Mouse (Mus musculus) lung, adult 2 months (tissue): Measurements from ENCODE around the gene Tsr3. TPM values are rescaled to one million over a fixed set of nuclear protein-coding genes. Genes with fewer than 3 reads are reported as not detected.

Experiments
- DNase-seq: peaks from one replicate; pipeline ENCODE4 v3.0.0; 2022
- H3K4me1 ChIP-seq: fragments of 200-500 bp; 2 replicates; pipeline ENCODE4 v1.6.1; 2011; ENCODE audit warnings: low read length; ENCODE audit not compliant: control insufficient read depth, insufficient read depth
- H3K4me3 ChIP-seq: fragments of 200-500 bp; replicated peaks from 2 replicates; pipeline ENCODE3; 2011; ENCODE audit warnings: low read depth, mild to moderate bottlenecking, control low read depth, low read length; ENCODE audit errors: extremely low read depth
- CTCF ChIP-seq: fragments of 200-500 bp; IDR thresholded peaks from 2 replicates; pipeline ENCODE4 v1.5.1; 2011; ENCODE audit warnings: mild to moderate bottlenecking, low read length, control low read depth; ENCODE audit not compliant: insufficient read depth
- POLR2A ChIP-seq: fragments of 200-500 bp; IDR thresholded peaks from 2 replicates; pipeline ENCODE4 v1.6.1; 2011; ENCODE audit warnings: low read depth, mild to moderate bottlenecking, control low read depth, low read length, borderline replicate concordance; ENCODE audit errors: extremely low read depth
- WGBS: fragments of 180-500 bp; shearing (Covaris S2); methylation state at CpG from one replicate; pipeline ENCODE4 v1.1.7; 2018; 5-methylcytosine and 5-hydroxymethylcytosine counted together
- polyA plus RNA-seq: library from polyadenylated mRNA; depleted of rRNA; stranded (reverse); fragments of >200 nt; gene quantifications from 2 replicates; pipeline ENCODE4 v1.2.3, GENCODE M21; 2012

Tsr3 gene
- polyA plus RNA-seq, 1 experiment, result 16.9 TPM

DNA sequence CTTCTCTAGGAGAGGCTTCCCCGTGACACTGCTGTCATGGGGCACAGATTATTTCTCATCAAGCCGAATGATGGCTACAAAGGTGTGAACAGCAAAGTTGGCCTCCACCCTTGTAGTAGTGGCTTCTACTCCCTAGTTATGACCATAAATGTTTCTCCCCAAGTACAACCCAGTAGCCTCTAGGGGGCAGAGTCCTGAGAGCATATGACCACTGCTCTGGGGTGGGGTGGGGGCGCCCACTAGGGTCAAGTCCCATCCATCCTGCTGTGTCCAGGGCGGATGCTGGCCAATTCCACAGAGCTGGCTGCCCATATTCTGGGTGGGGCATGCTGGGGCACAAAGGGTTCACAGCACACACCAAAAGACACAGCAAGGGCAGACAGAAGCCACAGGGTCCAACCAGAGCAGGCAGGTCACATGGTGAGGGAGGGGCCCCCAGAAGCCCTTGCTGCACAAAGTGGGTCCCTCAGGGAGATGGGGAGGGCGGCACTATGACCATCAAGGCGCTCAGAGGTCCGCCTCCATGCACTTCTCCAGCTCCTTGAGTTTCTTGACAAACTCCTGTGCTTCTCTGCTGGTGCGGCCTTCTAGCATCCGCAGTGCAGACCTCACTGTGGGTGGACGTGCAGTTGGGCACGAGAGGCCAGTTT, 3.3 kb downstream of the Tsr3 start:
- TF ChIP-seq CTCF (no peak), POLR2A (no peak)
- WGBS, result 88% methylated on average over 11 of the region's 11 CpGs
- no peak for DNase-seq
- Histone ChIP-seq H3K4me1 (no peaks in the 10 kb centered on the region), H3K4me3 (no peak overlapping the region)

DNA sequence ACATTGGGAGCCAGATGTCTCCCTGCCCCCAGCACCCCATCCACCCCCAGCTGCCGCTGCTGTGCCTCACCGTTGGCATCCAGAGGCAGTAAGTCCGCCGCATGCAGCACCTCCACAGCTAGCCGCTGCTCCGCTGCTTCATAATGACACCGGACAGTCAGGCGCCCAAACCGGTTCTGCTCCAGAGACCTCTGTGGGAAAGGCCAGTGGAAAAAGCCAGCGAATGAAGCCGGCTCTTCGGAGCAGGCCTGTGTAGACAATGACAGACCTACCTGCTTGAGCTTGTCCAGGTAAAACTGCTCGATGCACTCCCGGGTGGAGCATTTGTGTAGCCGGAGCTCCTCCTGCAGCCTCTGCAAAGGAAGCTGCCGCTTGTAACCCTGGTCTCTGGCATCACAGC, 4.3 kb downstream of the Tsr3 start:
- WGBS, result 77% methylated on average over 16 of the region's 16 CpGs
- TF ChIP-seq POLR2A, result no peak
- TF ChIP-seq CTCF, result no peak
- no peak for DNase-seq

GRCm38 (mm10) chr17:25248033-25248750, 8.2 kb downstream of the Tsr3 start:
- TF ChIP-seq CTCF (no peak), POLR2A (no peak)
- 61% methylated on average over 18 of the region's 18 CpGs for WGBS
- no peak for DNase-seq
- no peak overlapping the region for H3K4me3 ChIP-seq
- H3K4me1 ChIP-seq, result no peaks in the 10 kb centered on the region

More for the DNA sequence above, 4.3 kb downstream of the Tsr3 start:
- no peak overlapping the region for H3K4me3 ChIP-seq
- no peaks in the 10 kb centered on the region for H3K4me1 ChIP-seq

DNA sequence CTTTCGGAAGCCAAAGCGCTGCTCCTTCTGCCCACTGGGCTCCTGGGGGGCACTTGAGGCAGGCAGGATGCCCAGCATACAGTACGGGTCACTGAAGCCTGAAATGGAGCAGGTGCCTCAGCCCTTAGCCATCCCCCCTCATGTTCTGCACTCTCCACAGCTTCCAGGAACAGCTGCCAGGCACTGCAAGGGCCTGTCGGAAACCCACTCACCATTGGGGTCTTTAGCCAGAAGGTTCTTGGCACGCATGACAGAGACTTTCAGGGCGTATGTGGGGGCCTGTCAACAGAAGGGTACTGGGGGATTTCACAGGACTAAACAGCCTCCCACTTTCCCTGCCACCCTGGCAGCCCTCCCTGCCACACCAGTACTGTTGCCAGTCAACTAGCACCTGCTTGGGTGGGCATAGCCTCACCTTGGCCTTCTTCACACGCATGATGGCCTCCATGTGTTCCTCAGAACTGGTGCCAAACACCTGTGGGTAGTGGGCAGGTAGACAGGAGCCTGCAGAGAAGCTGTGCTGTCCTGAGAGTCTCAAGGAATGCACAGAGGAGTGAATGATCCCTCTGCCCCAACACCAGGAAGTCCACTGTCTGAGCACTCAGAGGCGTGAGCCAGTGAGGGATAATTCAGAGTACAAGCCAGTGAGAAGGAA, 10.3 kb downstream of the Tsr3 start:
- no peak for DNase-seq
- no peak overlapping the region for H3K4me3 ChIP-seq
- no peaks in the 10 kb centered on the region for H3K4me1 ChIP-seq
- TF ChIP-seq POLR2A (no peak), CTCF (no peak)
- 80% methylated on average over 8 of the region's 8 CpGs for WGBS

- DNase-seq, result no peak
- no peak for TF ChIP-seq CTCF
- TF ChIP-seq POLR2A, result no peak
- Histone ChIP-seq H3K4me1 (no peaks in the 10 kb centered on the region), H3K4me3 (no peak overlapping the region)
- WGBS, result 41% methylated on average over 3 of the region's 3 CpGs
Measured at GRCm38 (mm10) chr17:25252643-25253042, 12.7 kb downstream of the Tsr3 start.

- TF ChIP-seq POLR2A (no peak), CTCF (no peak)
- 37% methylated on average over 10 of the region's 10 CpGs for WGBS
- DNase-seq, result no peak
- H3K4me1 ChIP-seq, result no peaks in the 10 kb centered on the region
- H3K4me3 ChIP-seq, result no peak overlapping the region
Measured at GRCm38 (mm10) chr17:25253760-25254159, 13.8 kb downstream of the Tsr3 start.

GRCm38 (mm10) chr17:25255110-25255509, 15.1 kb downstream of the Tsr3 start:
- WGBS, result 69% methylated on average over 2 of the region's 2 CpGs
- TF ChIP-seq POLR2A (no peak), CTCF (no peak)
- Histone ChIP-seq H3K4me1 (no peaks in the 10 kb centered on the region), H3K4me3 (no peak overlapping the region)
- no peak for DNase-seq

DNA sequence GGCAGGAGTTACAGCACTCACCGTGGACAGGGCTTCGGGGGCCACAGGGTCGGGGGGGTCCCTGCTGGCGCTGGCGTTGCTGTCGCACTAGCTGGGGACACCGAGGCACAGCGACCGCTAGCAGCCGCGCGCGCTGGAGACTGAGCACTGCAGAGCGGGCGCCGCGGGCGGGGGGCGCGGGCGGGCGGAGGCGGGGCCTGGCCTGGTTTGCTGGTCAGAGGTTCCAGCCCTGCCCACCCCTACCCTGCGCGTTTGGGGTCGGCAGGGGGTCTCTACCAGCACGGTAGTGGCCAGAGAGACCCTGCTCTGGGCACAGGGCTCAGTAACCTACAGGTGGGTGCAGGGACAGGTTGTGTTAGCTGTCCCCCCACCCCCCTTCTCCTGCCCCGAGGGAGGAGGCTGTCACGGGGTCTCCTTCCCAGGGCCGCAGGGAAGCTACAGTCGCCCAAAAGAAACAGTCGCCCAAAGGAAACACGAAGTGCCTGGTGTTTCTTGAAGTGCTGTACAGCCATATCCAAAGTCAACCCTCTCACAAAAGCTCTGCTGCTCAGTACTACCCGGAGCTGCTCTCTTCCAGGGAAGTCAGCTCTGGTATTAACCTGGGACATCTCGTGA, 16.3 kb downstream of the Tsr3 start, which contains the start of gene Baiap3:
TSS of gene Baiap3 (minus strand) at position 225 of the 615 bp plus-strand sequence.
- Histone ChIP-seq H3K4me3 (peak within 1 kb of the TSS; percentile 54), H3K4me1 (no peaks in the 10 kb centered on the region)
- no peak for DNase-seq
- TF ChIP-seq POLR2A, result no peak
- TF ChIP-seq CTCF, result no peak
- 6% methylated on average over 23 of the region's 35 CpGs for WGBS

GRCm38 (mm10) chr17:25257804-25258261, 17.9 kb downstream of the Tsr3 start:
- no peak overlapping the region for H3K4me3 ChIP-seq
- TF ChIP-seq CTCF (no peak), POLR2A (no peak)
- no peaks in the 10 kb centered on the region for H3K4me1 ChIP-seq
- WGBS, result 37% methylated on average over 6 of the region's 6 CpGs
- no peak for DNase-seq
